Mouse (Mus musculus) naive thymus-derived CD4-positive, alpha-beta T cell, adult 5 months (primary cell): Measurements from ENCODE around the gene Itgad. TPM values are rescaled to one million over a fixed set of nuclear protein-coding genes. Genes with fewer than 3 reads are reported as not detected.

Experiments
- polyA plus RNA-seq: library from polyadenylated mRNA; unstranded; fragments of 100-300 nt; shearing (Covaris generic); gene quantifications from one replicate; pipeline ENCODE4 v1.2.1, GENCODE M21; 2017

Gene Itgad
- polyA plus RNA-seq, result 0.20 TPM

DNA sequence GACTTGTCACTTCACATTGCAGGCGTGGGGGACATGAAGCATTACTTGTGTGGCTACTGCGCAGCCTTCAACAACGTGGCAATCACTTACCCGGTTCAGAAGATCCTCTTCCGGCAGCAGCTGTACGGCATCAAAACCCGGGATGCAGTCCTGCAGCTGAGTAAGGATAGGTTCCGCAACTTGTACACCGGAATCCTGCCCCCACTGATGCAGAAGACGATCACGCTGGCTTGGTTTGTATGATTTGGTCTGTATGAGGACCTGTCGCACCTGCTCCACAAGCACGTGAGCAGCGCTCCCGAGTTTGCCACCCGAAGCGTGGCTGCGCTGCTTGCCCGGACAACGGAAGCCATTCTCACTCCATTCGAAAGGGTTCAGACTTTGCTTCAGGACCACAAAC is at the start of gene Itgad:
TSS of gene Itgad (plus strand) at position 301 of the 400 bp plus-strand sequence.

DNA sequence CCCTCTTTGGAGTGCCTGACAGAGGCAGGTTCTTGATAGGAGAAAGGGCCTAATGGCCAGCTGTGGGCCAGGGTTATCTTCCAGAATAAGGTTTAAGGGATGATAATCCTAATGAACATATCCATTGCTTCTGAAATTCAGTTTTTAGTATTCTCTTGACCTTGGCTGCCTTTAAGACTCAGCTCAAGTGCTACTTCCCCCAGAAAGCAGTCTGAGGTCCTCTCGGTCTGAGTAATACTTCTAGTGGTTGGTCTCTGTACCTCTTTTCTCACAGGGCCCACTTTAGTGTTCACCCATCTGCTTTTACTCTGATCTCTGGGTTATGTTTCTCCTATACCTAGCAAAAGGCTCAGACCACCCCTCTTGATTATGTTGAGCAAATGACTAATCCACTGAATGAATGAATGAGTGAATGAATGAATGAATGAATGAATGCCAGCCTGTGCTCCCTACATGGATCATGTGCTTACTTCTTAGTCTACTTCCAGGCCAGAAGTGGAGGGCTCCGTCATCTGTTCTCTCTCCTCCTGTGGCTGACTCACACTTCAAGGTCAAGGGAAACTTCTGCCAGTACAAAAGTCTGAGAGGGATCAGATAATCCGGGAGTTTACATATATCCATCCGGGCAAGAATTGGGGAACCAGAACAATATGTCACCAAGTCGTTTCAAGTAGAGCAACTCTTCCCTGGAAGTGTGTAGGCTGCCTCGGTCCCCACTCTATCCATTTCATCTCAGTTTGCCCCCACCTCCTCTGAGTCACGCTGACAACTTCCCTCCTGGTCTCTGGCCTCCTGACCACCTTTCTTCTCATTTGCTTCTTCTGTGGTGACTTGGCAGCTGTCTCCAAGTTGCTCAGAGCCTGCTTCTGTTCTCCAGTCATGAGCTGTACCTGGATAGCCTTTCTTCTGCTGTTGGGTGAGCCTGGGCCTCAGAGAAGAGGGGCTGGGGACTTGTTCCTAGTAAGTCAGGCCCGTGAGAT is 25.1 kb upstream of the Itgad start, which contains the start of gene Itgax:
TSS of gene Itgax (plus strand) at position 807 of the 980 bp plus-strand sequence.

DNA sequence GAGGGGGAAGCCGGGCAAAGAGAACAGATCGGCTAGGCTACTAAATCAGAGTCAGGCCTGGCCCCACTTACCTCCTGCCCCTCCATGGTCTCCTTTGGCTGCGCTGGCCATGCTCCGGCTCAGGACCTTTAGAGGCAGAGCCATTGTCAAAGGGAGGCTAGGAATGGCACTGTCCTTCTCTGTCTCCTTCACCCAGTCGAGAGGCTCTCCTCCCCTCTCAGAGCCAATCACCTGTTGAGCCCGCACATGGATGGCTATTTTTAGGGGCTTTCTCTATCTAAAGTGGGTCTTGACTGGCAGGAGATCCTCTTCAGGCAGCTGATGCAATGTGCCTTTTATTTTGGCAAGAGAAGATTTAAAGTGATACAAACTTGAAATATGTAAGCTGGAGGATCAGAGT is 52.0 kb downstream of the Itgad start, which contains the start of gene Cox6a2:
TSS of gene Cox6a2 (minus strand) at position 236 of the 400 bp plus-strand sequence.

DNA sequence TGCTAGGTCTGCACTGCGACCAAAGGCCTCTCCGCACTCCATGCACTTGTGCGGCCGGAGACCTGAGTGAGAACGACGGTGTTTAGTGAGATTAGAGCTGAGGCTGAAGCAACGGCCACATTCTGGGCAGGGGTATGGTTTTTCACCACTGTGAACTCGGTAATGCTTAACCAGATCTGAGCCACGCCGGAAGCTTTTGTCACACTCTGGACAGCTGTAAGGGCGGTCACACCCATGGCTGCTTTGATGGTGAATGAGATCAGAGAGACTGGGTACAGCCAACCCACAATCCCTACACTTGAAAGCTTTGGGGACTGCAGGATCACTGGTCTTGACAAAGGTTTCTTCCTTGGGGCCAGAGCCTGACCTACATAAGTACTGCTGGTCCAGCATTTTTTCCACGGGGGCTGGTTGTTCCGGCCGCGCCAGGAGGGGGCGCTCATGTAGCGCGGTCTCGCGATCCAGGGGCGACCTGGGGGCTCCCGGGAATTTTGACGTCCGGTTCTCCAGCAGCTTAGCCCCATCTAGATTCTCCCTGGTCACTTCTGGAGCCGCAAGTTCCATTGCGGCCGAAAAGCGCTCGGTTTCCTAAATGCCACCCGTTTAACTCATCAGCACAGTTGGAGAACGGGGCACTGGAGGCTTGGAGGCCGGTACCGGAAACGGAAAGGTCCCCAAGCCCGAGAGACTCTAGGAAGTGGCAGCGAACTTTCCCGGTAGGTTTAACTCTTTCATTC is 82.8 kb downstream of the Itgad start, which contains the start of gene Armc5:
TSS of gene Armc5 (plus strand) at position 487 of the 737 bp plus-strand sequence.

DNA sequence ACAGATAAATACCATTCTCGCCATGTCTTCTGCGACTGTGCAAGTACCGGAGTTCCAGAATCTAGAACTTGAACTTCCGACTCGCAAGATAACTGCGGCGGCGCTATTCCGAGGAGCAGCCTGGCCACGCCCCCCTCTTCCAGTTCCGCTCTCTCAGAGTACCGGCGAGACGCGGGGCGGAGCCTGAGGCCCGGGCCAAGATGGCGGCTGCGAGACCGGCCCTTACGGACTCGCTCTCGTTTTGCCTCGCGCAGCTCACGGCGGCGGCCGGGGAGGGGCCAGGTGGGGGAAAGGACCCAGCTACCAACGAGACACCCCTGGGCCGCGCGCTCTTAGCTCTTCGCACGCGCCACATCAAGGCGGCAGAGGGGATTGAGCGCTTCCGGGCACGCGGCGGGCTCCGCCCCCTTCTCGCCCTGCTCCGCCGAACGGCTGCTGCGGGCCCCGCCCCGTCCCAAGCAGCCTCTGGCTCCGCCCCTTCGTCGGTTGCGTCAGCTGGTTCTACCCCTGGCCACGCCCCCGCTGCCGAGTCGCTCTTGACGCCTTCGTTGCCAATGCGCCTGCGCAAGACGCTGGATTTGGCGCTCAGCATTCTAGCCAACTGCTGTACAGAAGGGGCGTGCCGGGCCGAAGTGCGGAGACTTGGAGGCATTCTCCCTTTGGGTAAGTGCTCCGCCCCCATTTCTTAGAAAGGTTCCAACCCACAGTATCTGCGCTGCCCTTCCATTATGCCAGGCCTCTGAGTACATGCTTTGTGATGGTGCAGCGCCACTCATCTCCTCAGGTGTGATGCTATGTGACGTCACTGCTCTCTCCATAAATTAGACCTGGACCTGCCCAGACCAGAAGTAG is 84.0 kb downstream of the Itgad start, which contains the start of gene 9130023H24Rik:
TSS of gene 9130023H24Rik (minus strand) at position 105 of the 852 bp plus-strand sequence.

DNA sequence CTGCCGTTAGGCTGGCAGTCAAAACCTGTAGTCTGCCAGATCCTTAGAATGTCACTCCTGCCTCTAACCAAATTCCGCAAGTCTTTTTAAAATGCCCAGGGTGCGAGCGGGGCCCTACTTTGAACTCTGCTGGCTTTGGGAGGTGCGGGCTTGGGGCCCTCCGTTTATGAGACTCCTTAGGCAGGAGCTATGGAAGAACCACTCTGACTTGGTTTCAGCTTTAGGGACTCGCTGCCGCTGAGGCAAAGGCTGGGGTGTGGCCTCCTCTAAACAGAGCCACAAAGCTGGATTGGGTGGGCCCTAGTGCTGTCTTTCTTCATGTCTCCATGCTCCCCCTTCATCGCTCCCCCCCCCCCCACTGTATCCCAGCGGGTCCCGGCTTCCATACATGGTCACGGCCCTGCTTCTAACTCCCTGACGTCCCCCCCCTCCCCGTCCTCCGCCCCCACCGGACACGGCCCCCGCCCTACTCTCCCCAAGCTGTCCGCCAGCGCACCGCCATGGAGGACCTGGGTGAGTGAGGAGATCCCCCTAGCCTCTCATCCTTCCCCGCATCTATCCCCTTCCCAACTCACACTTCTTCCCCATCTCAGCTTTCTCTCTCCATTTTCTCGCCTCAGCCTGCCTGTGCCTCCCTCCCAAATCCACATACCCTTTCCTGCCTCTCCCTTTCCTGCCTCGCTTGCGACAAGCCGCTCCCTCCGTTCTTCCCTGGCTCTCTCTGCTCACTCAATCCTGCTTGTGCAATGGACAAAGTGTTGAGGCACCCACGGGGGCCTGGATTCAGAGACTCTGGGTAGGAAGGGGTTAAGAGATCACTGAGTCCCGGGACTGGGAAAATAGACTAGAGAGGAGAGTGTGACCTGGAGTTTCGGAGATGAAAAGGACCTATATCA is 92.6 kb downstream of the Itgad start, which contains the start of gene Tgfb1i1:
TSS of gene Tgfb1i1 (plus strand) at position 317 of the 896 bp plus-strand sequence.

DNA sequence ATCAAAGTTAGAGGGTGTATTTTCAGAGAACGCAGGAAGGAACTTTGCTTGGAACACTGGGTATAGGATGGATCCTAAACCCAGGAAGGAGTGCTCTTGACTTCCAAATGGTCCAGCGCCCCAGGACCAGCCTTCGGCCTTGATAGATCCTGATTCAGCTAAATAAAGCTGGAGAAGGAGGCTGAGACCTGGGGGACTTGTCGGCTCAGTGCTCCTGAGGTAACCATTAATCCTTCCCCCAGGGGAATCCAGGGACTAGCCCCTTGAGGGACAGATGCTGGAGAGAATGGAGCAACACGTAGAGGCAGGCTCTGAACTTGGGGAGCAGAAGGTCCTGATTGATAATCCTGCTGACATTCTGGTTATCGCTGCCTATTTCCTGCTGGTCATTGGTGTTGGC is 111.2 kb downstream of the Itgad start, which contains the start of gene Slc5a2:
TSS of gene Slc5a2 (plus strand) at position 247 of the 400 bp plus-strand sequence.

Other genes starting within 250 kb of the Itgad start
- 39.5 TPM for gene Kat8, start 241.9 kb upstream of the Itgad start, polyA plus RNA-seq
- gene Prss8, start 224.3 kb upstream of the Itgad start, polyA plus RNA-seq, result not detected
- gene Prss36, start 207.7 kb upstream of the Itgad start, polyA plus RNA-seq, result 1.7 TPM
- gene Fus, start 186.9 kb upstream of the Itgad start, polyA plus RNA-seq, result 242 TPM
- 94.8 TPM for gene Pycard, start 160.5 kb upstream of the Itgad start, polyA plus RNA-seq
- not detected for gene Trim72, start 150.4 kb upstream of the Itgad start, polyA plus RNA-seq
- 2.0 TPM for gene Itgam, start 91.7 kb upstream of the Itgad start, polyA plus RNA-seq
- not detected for gene Gm49368, start 91.7 kb upstream of the Itgad start, polyA plus RNA-seq
- gene Itgax, start 24.8 kb upstream of the Itgad start, polyA plus RNA-seq, result not detected
- not detected for gene Cox6a2, start 52.0 kb downstream of the Itgad start, polyA plus RNA-seq
- gene Armc5, start 83.0 kb downstream of the Itgad start, polyA plus RNA-seq, result 20.8 TPM
- 0.82 TPM for gene 9130023H24Rik, start 83.7 kb downstream of the Itgad start, polyA plus RNA-seq
- 0.70 TPM for gene Tgfb1i1, start 92.4 kb downstream of the Itgad start, polyA plus RNA-seq
- gene Slc5a2, start 111.3 kb downstream of the Itgad start, polyA plus RNA-seq, result not detected
- 21.2 TPM for gene BC017158, start 143.8 kb downstream of the Itgad start, polyA plus RNA-seq